Mouse (Mus musculus) lung, embryonic 16.5 days (tissue): ENCODE data around the gene Zfp90. TPM values are rescaled to one million over a fixed set of nuclear protein-coding genes. Genes with fewer than 3 reads are reported as not detected.

Source experiments
- ATAC-seq: fragments of 200-750 bp; cut with Nextera tagmentation; 2 replicates; pipeline ENCODE4 v1.8.0; 2017; ENCODE audit warnings: low read depth, mild to moderate bottlenecking, moderate library complexity
- H3K27ac ChIP-seq: fragments of 300-500 bp; sonication (generic); 2 replicates; pipeline ENCODE4 v1.5.1; 2014; ENCODE audit warnings: mild to moderate bottlenecking, control low read depth, low read length
- H3K27me3 ChIP-seq: fragments of 300-500 bp; sonication (generic); 2 replicates; pipeline ENCODE4 v1.6.1; 2014; ENCODE audit warnings: low read depth, low read length, mixed read lengths; ENCODE audit not compliant: control insufficient read depth, insufficient read depth
- H3K36me3 ChIP-seq: fragments of 300-500 bp; sonication (generic); 2 replicates; pipeline ENCODE4 v1.6.1; 2014; ENCODE audit warnings: low read length; ENCODE audit not compliant: control insufficient read depth, insufficient read depth
- H3K4me1 ChIP-seq: fragments of 300-500 bp; sonication (generic); replicated peaks from 2 replicates; pipeline ENCODE4 v1.6.1; 2014; ENCODE audit warnings: low read length, mixed read lengths; ENCODE audit not compliant: control insufficient read depth, insufficient read depth
- H3K4me2 ChIP-seq: fragments of 300-500 bp; sonication (generic); 2 replicates; pipeline ENCODE4 v1.6.1; 2014; ENCODE audit warnings: low read depth, low read length, control low read depth
- H3K4me3 ChIP-seq: fragments of 300-500 bp; sonication (generic); 2 replicates; pipeline ENCODE4 v1.5.1; 2014; ENCODE audit warnings: mild to moderate bottlenecking, low read length, control low read depth
- H3K9ac ChIP-seq: fragments of 300-500 bp; sonication (generic); 2 replicates; pipeline ENCODE4 v1.6.1; 2014; ENCODE audit warnings: low read length, control low read depth
- H3K9me3 ChIP-seq: fragments of 300-500 bp; sonication (generic); 2 replicates; pipeline ENCODE4 v1.6.1; 2016; ENCODE audit warnings: low read length; ENCODE audit not compliant: control insufficient read depth
- WGBS: fragments of 180-500 bp; shearing (Covaris S2); extraction: QIAGEN DNeasy Blood & Tissue Kit; methylation state at CpG from one replicate; pipeline ENCODE4 v1.1.7; 2014; 5-methylcytosine and 5-hydroxymethylcytosine counted together
- polyA plus RNA-seq: library from polyadenylated mRNA; unstranded; fragments of >200 nt; fragmentation: Nextera tagmentation; extraction: Ambion mirVana; gene quantifications from 2 replicates; pipeline ENCODE4 v1.2.1, GENCODE M21; 2015

Zfp90 gene
- polyA plus RNA-seq, 1 experiment from 2014 or later = 16.0 TPM

DNA sequence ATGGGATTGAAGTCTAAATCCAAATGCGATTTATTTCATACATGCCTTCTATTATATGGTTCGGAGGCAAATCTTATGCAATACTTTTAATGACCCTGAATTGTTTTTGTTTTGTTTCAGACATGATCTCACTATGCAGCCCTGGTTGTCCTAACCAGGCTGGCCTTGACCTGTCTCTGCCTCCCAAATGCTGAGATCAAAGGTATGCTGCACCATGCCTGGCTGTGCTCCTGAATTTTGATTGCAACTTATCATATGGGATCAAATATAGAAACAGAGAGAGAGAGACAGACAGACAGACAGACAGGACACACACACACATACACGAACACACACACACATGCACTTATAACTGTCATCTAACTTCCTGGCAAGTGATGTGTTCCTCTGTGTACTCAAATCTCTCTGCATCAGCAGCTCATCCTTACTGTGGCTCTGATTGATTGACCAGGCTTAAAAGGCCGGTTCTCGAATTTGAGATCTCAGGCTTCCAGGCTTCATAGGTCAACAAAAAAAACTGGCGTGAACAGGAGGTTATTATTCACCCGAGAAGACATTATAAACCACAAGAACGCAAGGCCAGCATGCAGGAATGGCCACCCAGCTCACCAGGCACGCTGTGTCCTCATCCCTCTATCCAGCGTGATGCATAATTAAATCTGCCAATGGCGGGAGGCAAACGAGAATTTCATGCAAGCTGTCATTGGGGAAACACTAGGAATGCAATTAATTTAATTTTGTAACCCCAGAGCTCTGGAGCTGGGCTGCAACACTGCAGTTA is 37.8 kb downstream of the Zfp90 start:
- Histone ChIP-seq H3K36me3 (no peaks in the 10 kb centered on the region), H3K9ac (no peak overlapping the region), H3K4me3 (no peak overlapping the region), H3K27ac (no peak overlapping the region), H3K27me3 (no peaks in the 10 kb centered on the region), H3K4me2 (no peak overlapping the region), H3K4me1 (no peaks in the 10 kb centered on the region), H3K9me3 (no peaks in the 10 kb centered on the region)
- no peak for ATAC-seq
- WGBS = 52% methylated on average over 12 of the region's 12 CpGs

DNA sequence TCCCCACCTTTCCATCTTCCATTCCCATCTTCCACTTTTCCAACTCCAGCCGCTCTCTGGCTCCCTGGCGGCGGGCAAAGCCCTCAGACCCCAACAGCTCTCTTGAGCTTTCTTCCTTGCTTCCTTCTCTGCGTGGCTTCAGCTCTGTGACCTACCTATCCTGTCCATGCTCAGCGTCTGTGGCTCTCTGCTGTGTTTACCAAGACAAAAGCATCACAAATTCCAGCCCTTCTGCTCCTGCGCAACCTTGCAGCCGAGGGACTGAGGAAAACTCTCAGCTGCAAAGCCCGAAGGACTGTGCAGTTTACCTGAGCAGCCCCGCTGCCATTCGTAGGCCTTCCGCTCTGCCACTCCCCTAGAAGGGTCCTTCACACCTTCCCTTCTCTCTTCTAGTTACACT is 38.9 kb downstream of the Zfp90 start:
- Histone ChIP-seq H3K4me1 (no peaks in the 10 kb centered on the region), H3K4me2 (0 out of 2 replicates have a peak overlapping the region, but pooled peaks have one; percentile 11), H3K27me3 (no peaks in the 10 kb centered on the region), H3K9ac (no peak overlapping the region), H3K9me3 (no peaks in the 10 kb centered on the region), H3K4me3 (no peak overlapping the region), H3K27ac (no peak overlapping the region), H3K36me3 (no peaks in the 10 kb centered on the region)
- ATAC-seq = peak; percentile 54; the same call in 1 of the 2 replicates
- WGBS = 51% methylated on average over 11 of the region's 11 CpGs

DNA sequence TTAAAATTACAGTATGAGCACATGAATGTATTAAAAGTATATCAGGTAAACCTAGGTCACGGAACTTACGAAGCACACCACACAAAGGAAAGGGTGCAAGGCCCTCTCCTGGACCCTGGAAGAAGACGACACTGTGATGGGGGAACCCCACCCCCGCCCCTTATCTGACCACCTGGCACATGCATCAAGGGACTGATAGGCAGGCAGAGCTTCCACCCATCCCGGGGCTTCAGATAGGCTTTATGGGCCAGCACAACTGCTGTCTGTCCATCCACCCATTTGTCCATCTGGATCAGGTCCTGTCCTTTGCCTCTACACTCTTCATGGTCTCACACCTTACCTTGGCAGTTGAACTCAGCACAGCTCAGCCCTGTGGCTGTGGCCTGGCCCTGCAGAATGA is 47.0 kb downstream of the Zfp90 start:
- H3K9me3 ChIP-seq = no peaks in the 10 kb centered on the region
- ATAC-seq = no peak
- no peaks in the 10 kb centered on the region for H3K36me3 ChIP-seq
- H3K9ac ChIP-seq = no peak overlapping the region
- no peak overlapping the region for H3K27ac ChIP-seq
- WGBS = 57% methylated on average over 5 of the region's 5 CpGs
- H3K27me3 ChIP-seq = no peaks in the 10 kb centered on the region
- H3K4me1 ChIP-seq = no peaks in the 10 kb centered on the region
- no peak overlapping the region for H3K4me2 ChIP-seq
- H3K4me3 ChIP-seq = no peak overlapping the region

DNA sequence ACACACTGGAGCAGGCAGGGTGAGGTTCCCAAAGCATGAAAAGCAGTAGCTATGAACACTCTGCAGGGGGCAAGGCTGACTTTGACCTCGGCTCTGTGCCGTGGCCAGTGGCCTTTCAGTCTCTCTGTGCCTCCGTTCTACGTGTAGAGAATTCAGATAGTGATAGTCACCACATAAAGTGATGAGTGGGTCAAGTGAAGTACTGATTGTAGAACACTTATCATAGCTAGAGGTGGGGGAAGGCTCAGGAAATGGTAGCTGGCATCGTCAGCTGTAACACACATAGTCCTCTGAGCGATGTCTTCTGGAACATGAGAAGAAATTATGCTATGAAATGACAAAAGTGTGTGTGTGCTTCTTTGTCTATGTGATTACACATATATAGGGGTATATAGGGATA is 48.7 kb downstream of the Zfp90 start:
- Histone ChIP-seq H3K36me3 (no peaks in the 10 kb centered on the region), H3K4me1 (no peaks in the 10 kb centered on the region), H3K27ac (no peak overlapping the region), H3K27me3 (no peaks in the 10 kb centered on the region), H3K4me2 (no peak overlapping the region), H3K9ac (no peak overlapping the region), H3K4me3 (no peak overlapping the region), H3K9me3 (no peaks in the 10 kb centered on the region)
- WGBS = 80% methylated on average over 6 of the region's 6 CpGs
- no peak for ATAC-seq

DNA sequence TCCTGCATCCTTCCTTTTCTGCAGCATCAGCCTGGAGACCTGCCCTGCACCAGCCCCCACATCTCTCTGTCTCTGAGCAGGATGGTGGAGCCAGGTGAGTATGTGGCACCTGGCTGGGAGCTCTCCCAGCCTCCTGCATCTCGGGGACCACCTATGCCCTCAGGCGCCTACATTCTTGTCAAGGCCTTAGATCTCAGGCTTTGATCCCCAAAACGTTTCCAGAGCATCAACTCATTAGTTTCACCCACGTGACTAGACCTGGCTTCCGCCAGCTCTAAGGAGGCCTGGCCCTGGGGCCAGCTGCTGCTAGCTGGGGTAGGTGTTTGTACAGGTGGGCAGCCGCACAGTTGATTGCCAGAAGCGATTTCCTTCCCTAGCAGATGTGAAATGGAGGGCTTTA is 54.4 kb downstream of the Zfp90 start:
- no peak for ATAC-seq
- H3K27ac ChIP-seq = no peak overlapping the region
- H3K9ac ChIP-seq = no peak overlapping the region
- no peaks in the 10 kb centered on the region for H3K36me3 ChIP-seq
- no peak overlapping the region for H3K4me3 ChIP-seq
- 33% methylated on average over 7 of the region's 7 CpGs for WGBS
- H3K27me3 ChIP-seq = no peaks in the 10 kb centered on the region
- H3K9me3 ChIP-seq = no peaks in the 10 kb centered on the region
- no peaks in the 10 kb centered on the region for H3K4me1 ChIP-seq
- no peak overlapping the region for H3K4me2 ChIP-seq

DNA sequence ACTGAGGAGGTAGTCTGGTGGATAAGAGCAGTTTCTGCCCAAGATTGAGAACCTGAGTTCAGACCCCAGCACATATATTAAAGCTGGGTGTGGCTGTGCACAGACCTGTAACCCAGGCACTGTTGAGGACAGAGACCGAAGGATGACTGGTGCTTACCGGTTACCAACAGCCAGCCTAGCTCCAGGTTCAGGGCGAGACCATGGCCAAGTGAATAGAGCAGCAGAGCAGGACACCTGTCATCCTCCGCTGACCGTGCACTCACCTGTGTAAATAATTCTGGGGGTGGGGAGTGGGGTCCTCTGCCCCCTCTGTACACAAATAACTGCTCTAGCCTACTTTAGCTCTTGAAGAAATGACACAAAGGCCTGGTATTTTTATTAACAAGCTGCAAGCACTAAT is 58.9 kb downstream of the Zfp90 start:
- Histone ChIP-seq H3K9ac (no peak overlapping the region), H3K27ac (no peak overlapping the region), H3K4me1 (no peaks in the 10 kb centered on the region), H3K4me2 (no peak overlapping the region), H3K36me3 (no peaks in the 10 kb centered on the region), H3K4me3 (no peak overlapping the region), H3K9me3 (no peaks in the 10 kb centered on the region), H3K27me3 (no peaks in the 10 kb centered on the region)
- ATAC-seq = no peak
- WGBS = 72% methylated on average over 5 of the region's 5 CpGs

Other genes starting within 250 kb of the Zfp90 start
- gene Slc7a6, start 246.5 kb upstream of the Zfp90 start, polyA plus RNA-seq = 41.3 and 41.7 TPM in 2 replicates
- 28.3 and 31.0 TPM in 2 replicates for gene Slc7a6os, start 204.4 kb upstream of the Zfp90 start, polyA plus RNA-seq
- 40.5 and 42.0 TPM in 2 replicates for gene Prmt7, start 204.4 kb upstream of the Zfp90 start, polyA plus RNA-seq
- gene Smpd3, start 77.3 kb upstream of the Zfp90 start, polyA plus RNA-seq = 1.9 and 2.6 TPM in 2 replicates
- not detected in 2 replicates for gene 6030452D12Rik, start 85.2 kb downstream of the Zfp90 start, polyA plus RNA-seq
- 20.1 and 20.7 TPM in 2 replicates for gene Cdh3, start 95.6 kb downstream of the Zfp90 start, polyA plus RNA-seq
- gene Gm10073, start 158.1 kb downstream of the Zfp90 start, polyA plus RNA-seq = 10.5 and 19.9 TPM in 2 replicates
- gene Cdh1, start 188.0 kb downstream of the Zfp90 start, polyA plus RNA-seq = 157 and 162 TPM in 2 replicates